Mouse (Mus musculus): ENCODE measurements around the gene Gtf2a2. TPM values are rescaled to one million over a fixed set of nuclear protein-coding genes. Genes with fewer than 3 reads are reported as not detected.

Gtf2a2 gene
- polyA plus RNA-seq, 1 experiment from 2014 or later: 151 TPM

- peak; percentile 80 for ATAC-seq
- 35% methylated on average over 3 of the region's 3 CpGs for WGBS
Measured at GRCm38 (mm10) chr9:70047839-70048238, 35.5 kb downstream of the Gtf2a2 start.

GRCm38 (mm10) chr9:70048280-70048679, 35.9 kb downstream of the Gtf2a2 start:
- Histone ChIP-seq H3K4me2 (ENCODE audit: low read depth, low read length) (no peak overlapping the region), H3K27me3 (replicated peaks; ENCODE audit: control insufficient read depth, insufficient read depth, low read length) (no peaks in the 10 kb centered on the region), H3K9ac (ENCODE audit: low read depth, low read length) (no peak overlapping the region), H3K4me1 (ENCODE audit: control insufficient read depth, insufficient read depth, low read length) (peaks cover 39% of the 10 kb centered on the region), H3K36me3 (ENCODE audit: control insufficient read depth, insufficient read depth, low read length) (no peaks in the 10 kb centered on the region), H3K9me3 (ENCODE audit: control insufficient read depth, low read length) (no peaks in the 10 kb centered on the region), H3K27ac (ENCODE audit: low read length) (peak overlapping the region; percentile 52), H3K4me3 (ENCODE audit: low read length) (0 out of 2 replicates have a peak overlapping the region, but pooled peaks have one; percentile 0)
- ATAC-seq: peak; percentile 54
- WGBS: 33% methylated on average over 5 of the region's 5 CpGs

More at GRCm38 (mm10) chr9:70047839-70048238, 35.5 kb downstream of the Gtf2a2 start:
- Histone ChIP-seq H3K27ac (ENCODE audit: low read length) (peak overlapping the region; percentile 52), H3K9me3 (ENCODE audit: control insufficient read depth, low read length) (no peaks in the 10 kb centered on the region), H3K4me3 (ENCODE audit: low read length) (no peak overlapping the region), H3K27me3 (replicated peaks; ENCODE audit: control insufficient read depth, insufficient read depth, low read length) (no peaks in the 10 kb centered on the region), H3K9ac (ENCODE audit: low read depth, low read length) (no peak overlapping the region), H3K4me1 (ENCODE audit: control insufficient read depth, insufficient read depth, low read length) (peaks cover 39% of the 10 kb centered on the region), H3K4me2 (ENCODE audit: low read depth, low read length) (no peak overlapping the region), H3K36me3 (ENCODE audit: control insufficient read depth, insufficient read depth, low read length) (no peaks in the 10 kb centered on the region)

- H3K4me2 ChIP-seq (ENCODE audit: low read depth, low read length): no peak overlapping the region
- H3K4me1 ChIP-seq (ENCODE audit: control insufficient read depth, insufficient read depth, low read length): peaks cover 36% of the 10 kb centered on the region
- no peaks in the 10 kb centered on the region for H3K27me3 ChIP-seq (replicated peaks; ENCODE audit: control insufficient read depth, insufficient read depth, low read length)
- H3K36me3 ChIP-seq (ENCODE audit: control insufficient read depth, insufficient read depth, low read length): no peaks in the 10 kb centered on the region
- no peak overlapping the region for H3K9ac ChIP-seq (ENCODE audit: low read depth, low read length)
- H3K9me3 ChIP-seq (ENCODE audit: control insufficient read depth, low read length): no peaks in the 10 kb centered on the region
- peak overlapping the region; percentile 52 for H3K27ac ChIP-seq (ENCODE audit: low read length)
- no peak overlapping the region for H3K4me3 ChIP-seq (ENCODE audit: low read length)
- 48% methylated on average over 6 of the region's 6 CpGs for WGBS
- ATAC-seq: no peak
Measured at GRCm38 (mm10) chr9:70048751-70049415, 36.5 kb downstream of the Gtf2a2 start.

- no peak overlapping the region for H3K9ac ChIP-seq (ENCODE audit: low read depth, low read length)
- H3K4me2 ChIP-seq (ENCODE audit: low read depth, low read length): no peak overlapping the region
- H3K27me3 ChIP-seq (replicated peaks; ENCODE audit: control insufficient read depth, insufficient read depth, low read length): no peaks in the 10 kb centered on the region
- no peak overlapping the region for H3K4me3 ChIP-seq (ENCODE audit: low read length)
- ATAC-seq: no peak
- no peaks in the 10 kb centered on the region for H3K36me3 ChIP-seq (ENCODE audit: control insufficient read depth, insufficient read depth, low read length)
- WGBS: 33% methylated on average over 3 of the region's 3 CpGs
- no peaks in the 10 kb centered on the region for H3K9me3 ChIP-seq (ENCODE audit: control insufficient read depth, low read length)
- peak overlapping the region; percentile 52 for H3K27ac ChIP-seq (ENCODE audit: low read length)
- H3K4me1 ChIP-seq (ENCODE audit: control insufficient read depth, insufficient read depth, low read length): peaks cover 33% of the 10 kb centered on the region
Measured at GRCm38 (mm10) chr9:70049416-70049783, 37.0 kb downstream of the Gtf2a2 start.

- Histone ChIP-seq H3K27me3 (replicated peaks; ENCODE audit: control insufficient read depth, insufficient read depth, low read length) (no peaks in the 10 kb centered on the region), H3K4me2 (ENCODE audit: low read depth, low read length) (no peak overlapping the region), H3K27ac (ENCODE audit: low read length) (no peak overlapping the region), H3K9me3 (ENCODE audit: control insufficient read depth, low read length) (no peaks in the 10 kb centered on the region), H3K4me3 (ENCODE audit: low read length) (no peak overlapping the region), H3K36me3 (ENCODE audit: control insufficient read depth, insufficient read depth, low read length) (no peaks in the 10 kb centered on the region), H3K9ac (ENCODE audit: low read depth, low read length) (no peak overlapping the region), H3K4me1 (ENCODE audit: control insufficient read depth, insufficient read depth, low read length) (peaks cover 33% of the 10 kb centered on the region)
- no peak for ATAC-seq
- WGBS: 29% methylated on average over 8 of the region's 8 CpGs
Measured at GRCm38 (mm10) chr9:70049839-70050238, 37.5 kb downstream of the Gtf2a2 start.

DNA sequence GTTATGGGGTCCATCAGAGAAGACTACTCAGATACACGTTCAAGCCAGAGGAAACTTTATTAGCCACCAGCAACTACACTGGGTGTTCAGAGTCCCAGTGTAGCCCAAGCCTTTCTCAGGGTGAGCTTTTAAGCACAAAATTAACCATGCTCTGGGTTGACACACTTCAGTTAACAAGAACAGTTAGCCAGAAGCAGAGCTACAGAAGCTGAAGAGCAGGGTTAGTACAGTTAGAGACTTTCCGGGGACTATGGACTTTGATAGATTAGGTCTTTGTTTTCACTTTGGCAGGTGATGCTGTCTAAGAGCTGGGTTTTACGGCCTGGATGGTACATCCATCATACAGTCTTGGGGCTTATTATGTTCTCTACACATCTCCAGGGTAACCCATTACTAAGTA, 40.4 kb downstream of the Gtf2a2 start:
- ATAC-seq: no peak
- no peak overlapping the region for H3K4me2 ChIP-seq (ENCODE audit: low read depth, low read length)
- no peak overlapping the region for H3K27ac ChIP-seq (ENCODE audit: low read length)

DNA sequence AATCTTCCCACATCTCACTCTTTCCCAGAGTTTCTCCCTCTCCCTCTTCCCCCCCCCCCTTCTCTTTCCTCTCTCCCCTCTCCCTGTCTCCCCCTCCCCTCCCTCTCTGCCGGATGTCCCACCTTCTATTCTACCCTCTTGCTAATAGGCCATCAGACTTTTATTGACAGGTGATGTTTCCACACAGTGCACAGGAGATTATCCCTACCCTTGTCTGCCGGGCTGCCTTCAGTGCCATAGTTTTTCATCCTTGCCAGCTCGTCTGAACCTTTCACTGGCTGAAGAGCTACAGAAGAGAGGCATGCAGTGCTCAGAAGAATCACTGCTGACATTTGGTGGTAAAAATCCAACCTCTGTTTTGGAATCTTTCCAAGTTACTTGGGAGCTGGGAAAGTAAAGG, 41.1 kb downstream of the Gtf2a2 start:
- no peak for ATAC-seq
- Histone ChIP-seq H3K4me3 (ENCODE audit: low read length) (no peak overlapping the region), H3K27me3 (replicated peaks; ENCODE audit: control insufficient read depth, insufficient read depth, low read length) (no peaks in the 10 kb centered on the region), H3K9me3 (ENCODE audit: control insufficient read depth, low read length) (no peaks in the 10 kb centered on the region), H3K4me2 (ENCODE audit: low read depth, low read length) (no peak overlapping the region), H3K4me1 (ENCODE audit: control insufficient read depth, insufficient read depth, low read length) (peaks cover 16% of the 10 kb centered on the region), H3K36me3 (ENCODE audit: control insufficient read depth, insufficient read depth, low read length) (no peaks in the 10 kb centered on the region), H3K27ac (ENCODE audit: low read length) (no peak overlapping the region), H3K9ac (ENCODE audit: low read depth, low read length) (no peak overlapping the region)
- 31% methylated on average over 3 of the region's 3 CpGs for WGBS

More for the DNA sequence above, 40.4 kb downstream of the Gtf2a2 start:
- Histone ChIP-seq H3K9ac (ENCODE audit: low read depth, low read length) (no peak overlapping the region), H3K9me3 (ENCODE audit: control insufficient read depth, low read length) (no peaks in the 10 kb centered on the region), H3K4me1 (ENCODE audit: control insufficient read depth, insufficient read depth, low read length) (peaks cover 22% of the 10 kb centered on the region), H3K4me3 (ENCODE audit: low read length) (no peak overlapping the region), H3K27me3 (replicated peaks; ENCODE audit: control insufficient read depth, insufficient read depth, low read length) (no peaks in the 10 kb centered on the region), H3K36me3 (ENCODE audit: control insufficient read depth, insufficient read depth, low read length) (no peaks in the 10 kb centered on the region)
- 55% methylated on average over 3 of the region's 3 CpGs for WGBS

GRCm38 (mm10) chr9:70062012-70062411, 49.7 kb downstream of the Gtf2a2 start:
- Histone ChIP-seq H3K36me3 (ENCODE audit: control insufficient read depth, insufficient read depth, low read length) (no peaks in the 10 kb centered on the region), H3K4me3 (ENCODE audit: low read length) (no peak overlapping the region), H3K4me2 (ENCODE audit: low read depth, low read length) (no peak overlapping the region), H3K4me1 (ENCODE audit: control insufficient read depth, insufficient read depth, low read length) (peaks cover 10% of the 10 kb centered on the region; the same call in 1 of the 2 replicates), H3K9ac (ENCODE audit: low read depth, low read length) (no peak overlapping the region), H3K27ac (ENCODE audit: low read length) (no peak overlapping the region), H3K27me3 (replicated peaks; ENCODE audit: control insufficient read depth, insufficient read depth, low read length) (no peaks in the 10 kb centered on the region), H3K9me3 (ENCODE audit: control insufficient read depth, low read length) (no peaks in the 10 kb centered on the region)
- ATAC-seq: peak; percentile 68; the same call in 1 of the 2 replicates
- WGBS: 53% methylated on average over 3 of the region's 3 CpGs

- WGBS: 86% methylated on average over 3 of the region's 3 CpGs
- no peak for ATAC-seq
- no peaks in the 10 kb centered on the region for H3K36me3 ChIP-seq (ENCODE audit: control insufficient read depth, insufficient read depth, low read length)
- no peak overlapping the region for H3K4me3 ChIP-seq (ENCODE audit: low read length)
- H3K27me3 ChIP-seq (replicated peaks; ENCODE audit: control insufficient read depth, insufficient read depth, low read length): no peaks in the 10 kb centered on the region
- no peak overlapping the region for H3K9ac ChIP-seq (ENCODE audit: low read depth, low read length)
- H3K4me2 ChIP-seq (ENCODE audit: low read depth, low read length): no peak overlapping the region
- H3K27ac ChIP-seq (ENCODE audit: low read length): no peak overlapping the region
- peaks cover 16% of the 10 kb centered on the region for H3K4me1 ChIP-seq (ENCODE audit: control insufficient read depth, insufficient read depth, low read length)
- no peaks in the 10 kb centered on the region for H3K9me3 ChIP-seq (ENCODE audit: control insufficient read depth, low read length)
Measured at GRCm38 (mm10) chr9:70067497-70067896, 55.1 kb downstream of the Gtf2a2 start.
